Mouse (Mus musculus) right cerebral cortex, postnatal 10 days (tissue): ENCODE results near the gene Map3k21.

Experiments
- DNase-seq, 2 experiments: peaks; one replicate each; pipeline ENCODE4 v3.0.0; 2021; ENCODE audit warnings: low spot score in 2 of 2

The Map3k21 gene

DNA sequence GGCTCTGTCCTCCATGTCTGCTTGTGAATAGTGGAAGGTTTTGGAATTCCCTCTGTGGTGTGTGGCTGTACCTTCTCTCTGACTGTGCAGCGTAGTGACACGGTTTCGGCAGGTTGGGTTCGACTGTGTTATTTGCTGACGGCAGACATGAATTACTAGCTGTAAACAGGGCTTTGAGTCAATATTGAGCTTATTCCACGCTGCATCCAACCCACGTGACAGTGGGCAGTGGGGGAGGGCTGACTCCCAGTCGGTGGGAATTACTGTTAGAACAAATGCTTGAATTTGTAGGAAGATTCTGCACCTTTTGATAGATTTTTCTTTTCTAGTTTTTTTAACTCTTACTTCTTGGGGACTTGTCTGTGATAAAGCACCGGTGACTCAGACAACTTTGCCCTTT lies 4.1 kb downstream of the Map3k21 start:
- no peak for DNase-seq

DNA sequence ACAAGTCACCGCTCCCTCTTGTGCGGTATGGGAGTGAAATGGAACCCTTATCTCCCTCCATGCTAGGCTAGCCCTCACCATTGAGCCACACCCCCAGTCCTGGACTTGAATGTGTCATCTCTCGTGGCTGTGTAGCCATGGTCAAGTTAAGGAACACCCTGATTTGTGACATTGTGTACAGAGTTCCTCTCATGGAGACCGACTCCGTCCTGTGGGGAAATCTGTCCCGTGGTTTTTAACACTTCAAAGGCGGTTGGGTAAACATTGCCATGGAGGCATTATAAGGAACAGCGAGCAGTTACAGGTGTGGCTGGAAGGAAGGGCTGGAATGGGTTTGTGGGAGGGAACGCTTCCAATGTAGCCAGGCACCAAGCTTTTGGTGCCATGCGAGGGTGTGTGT lies 6.8 kb downstream of the Map3k21 start:
- no peak for DNase-seq

DNA sequence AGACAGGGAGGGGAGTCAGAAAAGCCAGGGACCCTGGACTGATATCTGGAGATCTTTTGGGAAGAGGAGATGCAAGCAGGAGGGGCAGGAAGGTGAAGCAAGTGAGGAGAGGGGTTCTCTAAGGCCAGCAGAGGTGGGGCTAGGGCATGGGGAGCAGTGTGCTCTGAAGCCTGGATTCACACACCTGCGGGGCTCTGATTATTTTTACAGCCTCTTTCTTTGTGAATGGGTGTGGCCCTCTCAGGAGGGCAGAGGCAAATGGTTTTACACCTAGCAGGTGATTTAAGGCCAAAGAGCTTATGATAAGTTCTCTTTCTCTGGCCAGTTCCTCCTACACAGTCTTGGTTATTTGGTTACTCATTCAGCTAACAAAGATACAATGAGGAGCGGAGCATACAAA lies 8.5 kb downstream of the Map3k21 start:
- DNase-seq, result no peak

DNA sequence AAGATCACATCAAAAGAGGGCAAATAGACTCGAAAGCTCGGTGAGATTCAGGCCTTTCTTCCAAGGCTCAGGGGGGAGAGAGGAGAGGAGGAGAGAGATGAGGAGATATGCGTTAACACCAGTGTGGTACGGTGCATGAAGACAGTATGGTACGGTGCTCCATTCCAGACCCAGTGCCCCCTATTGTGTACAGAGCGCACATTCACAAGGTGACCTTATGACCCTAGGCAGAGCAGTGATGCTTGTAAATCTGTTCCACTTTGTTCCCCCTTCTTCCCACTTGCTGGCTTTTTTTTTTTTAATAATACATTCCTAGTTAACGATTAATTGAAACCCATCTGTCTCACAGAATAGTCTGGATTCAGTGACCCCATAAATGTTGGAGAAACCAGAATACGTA lies 9.3 kb downstream of the Map3k21 start:
- no peak for DNase-seq

DNA sequence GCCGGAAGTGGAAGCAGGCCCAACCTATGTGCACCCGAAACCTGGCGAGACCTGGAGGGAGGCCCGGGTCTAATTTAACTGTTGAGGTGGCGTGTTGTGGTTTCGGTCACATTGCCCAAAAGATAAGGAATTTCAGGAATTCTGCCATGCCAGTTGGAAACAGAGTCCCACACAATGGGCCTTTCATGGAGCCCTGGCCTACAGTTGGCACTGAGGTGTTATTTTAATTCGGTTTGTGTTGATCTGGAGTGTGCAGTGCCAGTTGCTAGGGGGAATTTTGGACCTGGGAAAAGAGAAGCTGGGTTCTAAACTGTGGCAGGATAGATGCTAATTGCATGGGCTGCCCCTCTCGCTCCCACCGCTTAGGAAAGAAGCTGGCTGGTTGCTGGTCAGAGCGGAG lies 10.0 kb downstream of the Map3k21 start:
- no peak for DNase-seq

DNA sequence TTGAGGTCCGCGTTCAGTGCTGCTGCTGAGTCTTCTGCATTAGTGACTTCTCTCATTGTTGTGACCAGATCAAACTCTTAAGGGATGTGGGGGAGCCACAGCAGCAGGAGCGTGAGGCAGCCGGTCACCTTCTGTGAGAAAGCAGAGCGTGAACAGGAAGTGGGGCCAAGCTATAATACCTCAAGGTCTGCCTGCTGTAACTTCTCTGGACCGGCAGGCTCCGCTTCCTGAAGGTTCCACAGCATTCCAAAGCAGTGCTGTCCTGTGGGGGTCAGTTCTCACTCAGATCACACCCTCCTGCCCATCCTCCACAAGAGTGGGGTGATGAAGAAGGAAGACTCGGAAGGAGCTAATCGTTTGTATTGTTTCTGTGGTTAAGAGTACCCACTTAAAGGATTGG lies 10.5 kb downstream of the Map3k21 start:
- DNase-seq, result no peak

DNA sequence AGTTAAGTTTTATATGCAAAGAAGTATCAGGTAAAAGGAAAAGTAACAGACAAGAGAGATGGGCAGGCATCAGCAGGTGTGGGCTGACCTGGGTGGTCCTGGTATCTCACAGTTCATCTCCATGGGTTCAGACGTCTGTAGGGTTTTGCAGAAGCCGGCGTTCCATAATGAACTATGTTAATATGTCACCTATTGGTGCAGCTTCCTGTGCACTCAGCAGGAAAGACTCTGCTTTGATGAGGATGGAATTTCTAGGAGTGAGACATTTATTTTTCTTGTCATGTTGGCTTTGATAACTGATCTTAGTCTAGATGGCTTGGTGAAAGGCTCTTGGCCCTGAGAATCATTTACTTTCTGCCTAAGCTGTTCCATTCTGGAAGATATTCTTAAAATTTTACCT lies 12.1 kb downstream of the Map3k21 start:
- DNase-seq, result no peak

DNA sequence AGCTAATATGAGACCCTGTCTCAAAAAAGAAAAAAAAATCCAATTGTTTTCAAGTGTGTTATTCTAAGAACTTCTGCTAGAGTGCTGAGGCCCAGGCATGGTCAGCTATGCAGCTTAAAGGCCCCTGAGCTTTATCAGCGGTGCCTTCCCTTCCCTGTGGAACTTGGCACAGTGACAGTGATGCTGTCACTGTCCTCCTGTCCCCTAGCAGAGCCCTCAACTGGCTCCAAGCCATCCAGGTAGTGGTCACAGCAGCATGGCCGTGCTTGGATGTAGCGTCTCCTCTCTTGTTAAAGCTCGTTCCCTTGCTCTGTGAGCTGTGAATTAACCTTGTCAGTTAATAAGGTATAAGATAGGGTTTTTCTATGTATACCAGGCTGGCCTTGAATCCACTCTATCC lies 16.4 kb downstream of the Map3k21 start:
- DNase-seq, result no peak

DNA sequence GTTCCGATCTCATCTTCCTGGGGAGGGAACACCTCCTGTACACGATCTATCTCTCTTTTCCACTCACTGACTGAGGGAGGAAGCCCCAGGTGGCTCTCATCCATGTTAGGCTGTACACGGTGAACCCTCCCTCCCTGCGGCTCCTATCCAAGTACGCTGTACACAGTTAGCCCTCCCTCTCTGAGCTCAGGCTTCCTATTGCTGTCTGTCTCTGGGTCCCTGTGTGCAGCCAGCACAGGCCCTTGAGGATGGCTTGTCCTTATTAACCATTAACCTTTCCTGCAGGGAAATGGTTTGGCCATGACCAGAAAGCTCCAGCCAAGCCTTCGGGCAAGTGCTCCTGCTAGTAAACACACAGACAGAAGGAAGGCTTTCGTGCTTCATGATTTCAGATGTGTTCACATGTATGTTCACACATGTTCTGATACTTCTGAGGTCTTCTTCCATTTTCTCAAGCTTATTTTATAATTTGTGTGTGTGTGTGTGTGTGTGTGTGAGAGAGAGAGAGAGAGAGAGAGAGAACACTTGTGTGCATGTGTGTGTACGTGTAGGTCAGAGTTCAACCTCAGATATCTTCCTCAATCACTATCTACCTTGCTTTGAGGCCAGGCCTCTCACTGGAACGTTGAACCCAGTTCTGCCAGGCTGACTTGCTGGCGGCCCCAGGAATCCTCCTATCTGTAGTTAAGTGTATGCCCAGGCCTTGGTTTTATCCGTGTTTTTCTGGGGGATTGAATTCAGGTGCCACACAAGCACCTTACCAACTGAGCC lies 20.2 kb downstream of the Map3k21 start:
- DNase-seq, result no peak

DNA sequence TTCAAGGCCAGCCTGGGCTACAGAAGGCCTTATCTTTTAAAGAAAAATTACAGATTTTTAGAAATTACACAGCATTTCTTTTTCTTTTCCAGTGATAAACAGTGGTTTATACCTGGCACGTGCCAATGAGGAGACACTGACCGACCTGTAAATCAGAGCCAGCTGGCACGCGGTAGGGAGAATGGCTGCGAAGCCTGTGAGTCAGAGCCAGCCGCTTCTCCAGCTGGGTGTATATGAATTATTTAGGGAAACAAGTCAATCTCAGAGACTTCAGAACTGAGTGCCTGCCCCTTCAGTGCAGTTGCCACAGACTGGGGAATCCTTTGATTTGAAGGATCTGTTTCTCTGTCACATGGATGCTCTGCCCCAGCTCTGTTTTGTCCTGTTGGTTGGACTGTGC lies 21.6 kb downstream of the Map3k21 start:
- DNase-seq, result no peak

DNA sequence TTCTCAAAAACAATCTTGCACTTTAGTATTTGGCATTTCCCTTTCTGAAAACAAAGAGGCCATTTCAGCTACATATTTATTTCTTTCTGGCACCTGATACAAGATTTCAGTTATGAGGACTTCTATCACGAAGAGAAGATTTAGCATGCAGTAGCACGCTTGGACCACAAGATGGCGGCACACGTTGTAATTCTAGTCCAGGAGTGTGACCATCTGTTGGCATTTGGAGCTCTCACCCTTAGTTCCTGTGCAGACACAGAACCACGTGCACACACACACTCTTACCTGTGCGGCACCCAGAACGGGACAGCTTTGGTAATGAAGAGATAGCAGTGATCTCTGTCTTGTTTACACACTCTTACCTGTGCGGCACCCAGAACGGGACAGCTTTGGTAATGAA lies 25.4 kb downstream of the Map3k21 start:
- peak; percentile 67 to 77 for DNase-seq

DNA sequence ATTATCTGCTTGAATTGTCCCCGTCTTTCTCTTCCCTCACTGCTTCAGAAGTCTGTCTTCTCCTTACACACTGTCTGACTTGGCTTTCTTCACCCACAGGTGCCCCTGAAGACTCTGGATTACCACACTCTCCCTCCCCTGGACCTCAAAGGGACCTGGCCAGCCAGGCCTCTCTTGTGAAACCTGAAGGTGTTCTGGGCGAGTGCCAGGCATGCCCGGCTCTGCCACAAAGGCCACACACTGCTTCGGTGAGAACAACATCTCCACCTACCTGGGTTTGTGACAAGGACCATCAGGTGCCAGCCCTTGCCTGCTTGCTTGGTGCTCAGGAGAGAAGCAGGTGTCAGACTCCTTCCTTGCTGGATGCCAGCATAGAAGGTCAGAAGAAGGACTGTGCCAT lies 34.3 kb downstream of the Map3k21 start:
- no peak for DNase-seq

DNA sequence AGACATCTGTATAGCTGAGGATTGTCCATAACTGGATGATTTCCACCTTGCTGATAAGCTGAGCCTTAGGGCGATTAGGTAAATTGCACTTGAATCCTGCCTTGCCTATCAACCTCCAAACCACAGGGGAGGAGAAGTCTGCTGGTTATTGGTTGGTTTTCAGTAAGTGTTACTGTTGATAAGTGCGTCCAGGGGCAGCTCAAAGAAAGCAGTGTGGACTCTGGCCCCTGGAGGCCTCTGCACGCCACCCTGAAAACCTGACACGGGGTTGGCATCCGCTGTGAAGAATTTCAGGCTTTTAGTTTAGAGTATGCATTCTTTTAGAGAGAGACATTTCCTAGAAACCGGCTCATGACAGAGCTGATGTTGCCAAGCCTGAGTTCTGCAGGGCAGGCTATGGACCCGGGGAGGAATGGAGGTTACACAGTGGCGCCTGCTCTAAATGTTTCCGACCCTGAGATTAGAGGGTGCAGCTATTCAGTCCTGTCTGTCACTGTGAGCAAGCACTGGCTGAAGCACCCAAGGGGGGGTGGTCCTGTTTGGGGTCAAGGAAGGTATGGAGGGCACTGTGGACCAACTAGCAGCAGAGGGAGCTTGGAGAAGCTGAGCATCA lies 38.6 kb downstream of the Map3k21 start:
- DNase-seq, result no peak

DNA sequence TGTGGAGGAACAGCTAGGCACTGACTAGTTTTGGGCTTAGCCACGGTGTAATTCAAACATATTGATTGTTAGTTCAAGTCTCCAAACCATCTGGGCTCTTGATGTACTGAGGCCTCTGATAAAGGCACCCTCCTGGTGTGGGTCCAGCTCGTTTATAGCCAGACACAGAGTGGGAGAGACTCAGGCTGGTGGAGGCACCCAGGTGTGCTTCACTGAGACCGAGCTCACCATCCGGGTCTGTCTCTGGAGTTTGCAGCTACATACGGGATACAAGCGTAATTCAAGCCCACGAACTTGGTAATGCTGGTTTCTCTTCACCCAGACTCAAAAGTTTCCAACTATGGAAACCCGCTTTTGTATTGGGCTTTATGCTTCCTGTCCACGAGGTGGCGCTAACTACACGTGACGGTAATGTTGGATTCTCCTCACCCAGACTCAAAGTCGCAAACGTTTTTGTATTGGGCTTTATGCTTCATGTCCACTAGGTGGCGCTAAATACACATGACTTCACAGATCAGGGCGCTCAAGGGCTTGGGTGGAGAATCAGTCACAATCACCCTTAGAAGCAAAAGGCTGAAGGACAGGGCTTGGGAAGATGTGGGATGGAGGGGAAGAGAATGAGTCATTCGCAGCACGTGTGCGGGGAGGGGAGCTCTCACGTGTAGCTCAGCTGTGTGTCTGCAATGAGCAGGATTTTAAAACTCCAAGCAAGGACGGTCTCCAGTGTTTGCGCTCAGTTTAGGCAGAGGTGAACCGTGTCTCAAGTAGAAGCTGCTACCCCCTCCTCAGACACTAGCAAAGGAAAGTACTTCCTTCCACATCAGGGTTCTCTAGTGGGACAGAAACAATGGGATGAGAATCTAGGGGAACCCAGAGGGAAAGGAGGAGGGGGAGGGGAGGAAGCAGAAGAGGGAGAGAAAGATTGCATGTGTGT lies 40.0 kb downstream of the Map3k21 start:
- DNase-seq, result peak; percentile 93 to 94

DNA sequence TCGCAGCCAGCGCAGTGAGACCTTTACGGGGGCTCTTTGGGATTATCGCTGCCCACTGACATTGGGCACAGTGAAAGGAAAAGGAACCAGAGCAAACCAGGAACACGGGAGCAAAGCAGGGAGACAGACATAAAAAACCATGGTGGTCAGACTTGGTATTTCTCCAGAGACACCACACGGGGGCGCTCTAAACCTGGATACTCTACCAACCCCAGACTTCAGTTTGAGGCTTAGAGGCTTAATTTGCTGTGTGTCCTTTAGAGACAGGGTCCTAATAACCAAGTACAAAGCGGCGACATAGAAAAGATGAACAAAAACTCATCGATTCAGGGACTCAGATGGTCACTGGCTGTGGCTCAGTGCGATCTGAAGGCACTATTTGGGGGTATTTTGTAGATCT lies 45.4 kb downstream of the Map3k21 start:
- peak in 1 of 2 experiments; percentile 76 for DNase-seq

DNA sequence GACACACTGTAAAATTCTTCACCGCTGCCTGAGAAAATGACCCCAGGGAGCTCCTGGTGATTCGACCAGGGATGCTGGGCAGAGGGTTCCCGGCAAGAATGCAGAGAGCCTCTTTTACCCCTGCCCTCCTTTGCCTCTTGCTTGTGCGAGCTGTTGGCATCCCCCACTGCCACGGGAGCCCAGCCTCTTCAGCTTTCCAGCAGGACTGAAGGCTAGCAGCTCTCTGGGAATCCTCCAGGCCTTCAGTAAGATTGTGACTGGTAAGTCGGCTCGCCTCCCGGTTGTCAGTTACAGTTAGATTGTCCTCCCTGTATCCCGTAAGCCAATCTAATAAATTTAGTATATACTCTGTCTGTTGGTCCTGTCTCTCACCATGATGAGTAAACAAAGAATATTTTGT lies 46.5 kb downstream of the Map3k21 start:
- no peak for DNase-seq

DNA sequence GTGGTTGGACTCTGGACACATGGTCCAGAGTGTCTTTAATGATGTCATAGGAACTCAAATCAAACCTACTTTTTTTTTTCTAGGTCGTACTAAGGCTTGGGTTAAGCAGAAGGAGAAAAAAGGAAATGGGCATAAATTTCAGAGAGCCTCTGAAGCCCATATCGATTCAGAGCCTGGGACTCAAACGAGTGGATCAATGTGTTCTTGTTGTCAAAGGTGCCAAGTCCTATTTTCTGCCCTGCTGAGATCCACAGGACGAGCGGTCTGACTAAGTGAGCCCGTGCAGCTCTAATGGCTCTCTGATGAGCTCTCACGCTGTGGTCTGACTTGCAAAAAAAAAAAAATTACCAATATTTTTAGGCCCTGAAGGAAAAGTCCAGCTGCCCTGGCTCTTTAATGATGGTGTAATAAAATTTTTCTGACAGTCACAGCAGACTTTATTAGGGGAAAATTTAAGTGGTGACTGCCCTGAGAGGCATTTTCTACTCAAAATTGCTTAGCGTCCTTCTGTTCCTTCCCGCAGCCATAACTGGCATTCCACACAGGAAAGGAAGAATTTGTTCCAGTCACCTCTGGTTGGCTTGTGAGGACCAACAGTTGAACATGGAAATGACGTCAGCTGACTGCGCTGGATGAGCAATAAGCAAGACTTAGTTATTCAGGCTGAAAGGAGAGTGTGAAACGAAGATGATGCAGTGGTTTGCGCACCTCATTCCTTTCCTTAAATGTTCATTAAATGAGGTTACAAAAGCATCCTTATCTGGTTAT lies 47.2 kb downstream of the Map3k21 start:
- DNase-seq, result no peak

DNA sequence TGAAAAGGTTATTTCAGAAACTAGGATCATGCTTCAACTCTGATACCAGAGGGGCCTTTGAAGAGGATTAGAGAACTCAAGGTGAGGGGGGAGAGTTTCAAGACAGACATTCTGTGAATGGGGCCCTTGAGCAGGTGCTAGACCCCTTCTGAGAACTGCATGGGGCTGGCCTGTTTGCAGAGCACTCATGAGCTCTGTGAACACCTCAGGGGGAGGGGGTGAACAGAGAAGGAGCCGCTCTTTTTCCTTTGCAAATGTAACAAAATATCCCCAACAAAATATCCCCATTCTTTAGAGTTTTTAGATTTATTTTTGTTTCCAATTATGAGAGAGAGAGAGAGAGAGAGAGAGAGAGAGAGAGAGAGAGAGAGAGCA lies 47.7 kb downstream of the Map3k21 start:
- no peak for DNase-seq

DNA sequence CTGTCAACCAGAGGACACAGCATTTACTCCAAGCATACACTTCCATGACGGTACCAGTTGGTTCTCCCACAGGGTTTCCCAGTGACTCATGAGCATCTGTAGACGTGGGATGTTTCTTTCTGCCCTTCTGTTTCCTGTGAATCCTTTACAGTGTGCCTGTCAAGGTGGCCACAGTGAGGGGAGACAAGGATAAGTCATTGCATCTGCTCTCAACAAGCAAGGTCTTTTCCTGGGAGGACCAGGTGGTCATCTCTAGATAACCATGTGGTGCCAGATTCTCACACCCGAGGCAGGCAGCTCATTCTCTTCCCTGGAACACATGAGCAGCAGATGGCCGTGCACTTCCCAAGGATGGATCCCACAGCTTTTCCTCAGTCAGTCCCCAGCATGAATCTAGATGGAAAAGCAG lies 49.1 kb downstream of the Map3k21 start:
- DNase-seq, result peak; percentile 57 to 84

DNA sequence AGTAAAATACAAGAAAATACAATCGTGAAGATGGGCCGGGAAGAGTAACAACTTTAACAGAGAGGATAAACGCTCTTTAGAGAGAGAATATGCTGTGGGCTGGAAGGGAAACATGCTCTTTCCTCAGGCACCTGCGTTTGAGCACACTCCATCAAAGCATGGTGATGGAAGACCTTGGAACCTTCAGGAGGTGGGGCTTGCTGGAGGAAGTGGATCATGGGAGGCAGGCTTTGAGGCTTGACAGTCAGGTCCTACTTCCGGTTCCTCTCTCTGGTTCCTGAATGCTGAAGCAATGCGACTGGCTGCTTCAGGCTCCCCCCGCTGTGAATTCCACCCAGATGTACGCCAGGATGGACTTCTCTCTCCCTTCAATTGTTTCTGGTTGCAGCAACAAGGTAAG lies 49.8 kb downstream of the Map3k21 start:
- no peak for DNase-seq

DNA sequence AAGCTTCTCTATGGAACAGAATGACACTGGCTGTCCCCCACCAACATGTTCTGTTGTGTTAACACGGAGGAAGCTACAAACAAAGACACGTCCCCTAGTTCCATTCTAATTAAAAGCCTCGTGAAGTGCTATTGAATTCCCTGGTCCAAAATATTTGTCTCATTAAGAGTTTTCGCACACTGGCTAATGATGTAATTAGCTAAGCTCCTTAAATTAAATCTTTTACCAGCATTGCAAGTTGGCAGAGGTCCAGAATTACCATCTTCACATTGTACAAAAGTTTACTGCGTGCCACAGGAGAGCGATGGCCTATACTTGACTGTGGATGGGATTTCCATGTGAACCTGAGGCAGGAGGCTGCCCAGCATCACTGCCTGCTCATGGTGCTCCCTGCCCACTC lies 51.5 kb downstream of the Map3k21 start:
- no peak for DNase-seq

DNA sequence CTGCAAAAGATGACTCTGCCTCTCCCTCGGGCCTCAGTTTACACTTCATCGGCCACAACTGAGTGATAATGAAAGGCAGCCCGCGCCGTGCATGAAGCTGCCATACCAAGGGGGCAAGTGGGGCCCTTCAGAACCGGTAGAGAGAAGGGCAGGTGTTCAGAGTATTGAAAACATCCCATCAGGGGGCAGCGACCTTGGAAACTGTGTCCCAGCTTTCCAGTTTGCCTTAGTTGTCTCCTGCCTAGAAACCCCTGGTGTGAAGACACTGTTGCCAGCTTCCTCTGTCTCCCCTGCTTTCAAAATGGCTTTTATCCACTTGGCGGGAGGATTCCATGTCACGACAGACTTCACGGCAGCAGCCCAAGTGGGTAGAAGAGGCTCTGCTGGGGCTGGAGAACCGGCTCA lies 53.6 kb downstream of the Map3k21 start:
- DNase-seq, result peak in 1 of 2 experiments; percentile 30
